Mouse (Mus musculus) heart, adult 2 months (tissue): Measurements from ENCODE around the gene Bcar3.

ENCODE experiments used
- CTCF ChIP-seq: fragments of 200-600 bp; IDR thresholded peaks from 2 replicates; pipeline ENCODE4 v1.8.1; 2022; ENCODE audit warnings: antibody characterized with exemption, mild to moderate bottlenecking, moderate library complexity
- POLR2A ChIP-seq: fragments of 200-500 bp; IDR thresholded peaks from 2 replicates; pipeline ENCODE4 v1.6.1; 2011; ENCODE audit warnings: mild to moderate bottlenecking, low read depth, low read length, control low read depth; ENCODE audit not compliant: insufficient read depth

GRCm38 (mm10) chr3:122484301-122484700, 190.4 kb downstream of the Bcar3 start:
- TF ChIP-seq CTCF = no peak
- no peak for TF ChIP-seq POLR2A
